Mouse (Mus musculus) stomach, postnatal 0 days (tissue): Measurements from ENCODE around the gene Scand1. TPM values are rescaled to one million over a fixed set of nuclear protein-coding genes. Genes with fewer than 3 reads are reported as not detected.

ENCODE experiments used
- ATAC-seq: fragments of 200-750 bp; cut with Nextera tagmentation; 2 replicates; pipeline ENCODE4 v1.8.0; 2017; ENCODE audit not compliant: low FRiP score, low TSS enrichment
- DNase-seq: peaks from one replicate; pipeline ENCODE4 v3.0.0-alpha.2; 2016; ENCODE audit warnings: low spot score
- H3K27ac ChIP-seq: fragments of 300-500 bp; sonication (generic); replicated peaks from 2 replicates; pipeline ENCODE4 v1.5.1; 2014; ENCODE audit warnings: mild to moderate bottlenecking, control low read depth
- H3K27me3 ChIP-seq: fragments of 300-500 bp; sonication (generic); 2 replicates; pipeline ENCODE4 v1.6.1; 2014; ENCODE audit warnings: low read length; ENCODE audit not compliant: control insufficient read depth, insufficient read depth
- H3K36me3 ChIP-seq: fragments of 300-500 bp; sonication (generic); 2 replicates; pipeline ENCODE4 v1.6.1; 2014; ENCODE audit warnings: low read length, mixed read lengths; ENCODE audit not compliant: control insufficient read depth, insufficient read depth
- H3K4me1 ChIP-seq: fragments of 300-500 bp; sonication (generic); replicated peaks from 2 replicates; pipeline ENCODE4 v1.6.1; 2014; ENCODE audit warnings: antibody characterized with exemption; ENCODE audit not compliant: control insufficient read depth, insufficient read depth
- H3K4me2 ChIP-seq: fragments of 300-500 bp; sonication (generic); replicated peaks from 2 replicates; pipeline ENCODE4 v1.6.1; 2014; ENCODE audit warnings: low read depth, mild to moderate bottlenecking, control low read depth, moderate library complexity
- H3K4me3 ChIP-seq: fragments of 300-500 bp; sonication (generic); 2 replicates; pipeline ENCODE4 v1.5.1; 2014; ENCODE audit warnings: low read depth, low read length, control low read depth
- H3K9ac ChIP-seq: fragments of 300-500 bp; sonication (generic); 2 replicates; pipeline ENCODE4 v1.6.1; 2014; ENCODE audit warnings: mild to moderate bottlenecking, low read length, control low read depth, mixed read lengths
- H3K9me3 ChIP-seq: fragments of 300-500 bp; sonication (generic); 2 replicates; pipeline ENCODE4 v1.6.1; 2016; ENCODE audit warnings: low read length; ENCODE audit not compliant: control insufficient read depth
- CTCF ChIP-seq: IDR thresholded peaks from 2 replicates; pipeline ENCODE4 v1.5.1; 2016; ENCODE audit warnings: antibody characterized with exemption, low read depth, mild to moderate bottlenecking, moderate library complexity
- EP300 ChIP-seq: optimal IDR thresholded peaks from 2 replicates; pipeline ENCODE3; 2016; ENCODE audit warnings: antibody characterized with exemption
- WGBS: fragments of 180-500 bp; shearing (Covaris S2); extraction: QIAGEN DNeasy Blood & Tissue Kit; methylation state at CpG from one replicate; pipeline ENCODE4 v1.1.7; 2014; 5-methylcytosine and 5-hydroxymethylcytosine counted together
- polyA plus RNA-seq: library from polyadenylated mRNA; unstranded; fragments of >200 nt; fragmentation: Nextera tagmentation; extraction: Ambion mirVana; gene quantifications from 2 replicates; pipeline ENCODE4 v1.2.1, GENCODE M21; 2015

Gene Scand1
- polyA plus RNA-seq, 1 experiment from 2014 or later: 116 TPM

- Histone ChIP-seq H3K4me1 (no peaks in the 10 kb centered on the region), H3K9ac (no peak overlapping the region), H3K4me2 (no peak overlapping the region), H3K4me3 (no peak overlapping the region), H3K27ac (no peak overlapping the region), H3K9me3 (no peaks in the 10 kb centered on the region), H3K36me3 (peaks cover 6% of the 10 kb centered on the region; the same call in 1 of the 2 replicates), H3K27me3 (no peaks in the 10 kb centered on the region)
- ATAC-seq (no peak), DNase-seq (no peak)
- TF ChIP-seq EP300: no peak
- TF ChIP-seq CTCF: no peak
- 95% methylated on average over 4 of the region's 4 CpGs for WGBS
Observed at GRCm38 (mm10) chr2:156304351-156304750, 8.2 kb downstream of the Scand1 start.

GRCm38 (mm10) chr2:156302063-156302462, 10.4 kb downstream of the Scand1 start:
- Histone ChIP-seq H3K4me1 (no peaks in the 10 kb centered on the region), H3K27me3 (no peaks in the 10 kb centered on the region), H3K4me2 (no peak overlapping the region), H3K4me3 (no peak overlapping the region), H3K27ac (no peak overlapping the region), H3K36me3 (peaks cover 6% of the 10 kb centered on the region; the same call in 1 of the 2 replicates), H3K9ac (no peak overlapping the region), H3K9me3 (no peaks in the 10 kb centered on the region)
- DNase-seq: no peak
- no peak for TF ChIP-seq CTCF
- no peak for TF ChIP-seq EP300
- ATAC-seq: no peak
- WGBS: 91% methylated on average over 4 of the region's 4 CpGs

GRCm38 (mm10) chr2:156298458-156298857, 14.0 kb downstream of the Scand1 start:
- Histone ChIP-seq H3K4me2 (no peak overlapping the region), H3K27me3 (no peaks in the 10 kb centered on the region), H3K36me3 (peaks cover 3% of the 10 kb centered on the region; the same call in 1 of the 2 replicates), H3K4me1 (no peaks in the 10 kb centered on the region), H3K4me3 (no peak overlapping the region), H3K9me3 (no peaks in the 10 kb centered on the region), H3K27ac (no peak overlapping the region; the same call in 1 of the 2 replicates), H3K9ac (no peak overlapping the region)
- TF ChIP-seq EP300 (no peak), CTCF (no peak)
- DNase-seq (no peak), ATAC-seq (no peak)
- 79% methylated on average over 7 of the region's 7 CpGs for WGBS

- H3K27ac ChIP-seq: no peak overlapping the region
- no peaks in the 10 kb centered on the region for H3K27me3 ChIP-seq
- H3K9ac ChIP-seq: no peak overlapping the region
- 42% methylated on average over 3 of the region's 3 CpGs for WGBS
- ATAC-seq (no peak), DNase-seq (peak; percentile 29)
- no peak for TF ChIP-seq EP300
- TF ChIP-seq CTCF: peak; percentile 38
- H3K4me1 ChIP-seq: no peaks in the 10 kb centered on the region
- no peak overlapping the region for H3K4me3 ChIP-seq
- H3K36me3 ChIP-seq: peaks cover 5% of the 10 kb centered on the region; the same call in 1 of the 2 replicates
- H3K9me3 ChIP-seq: no peaks in the 10 kb centered on the region
- H3K4me2 ChIP-seq: no peak overlapping the region
Observed at GRCm38 (mm10) chr2:156297653-156298052, 14.9 kb downstream of the Scand1 start.

- Histone ChIP-seq H3K27me3 (no peaks in the 10 kb centered on the region), H3K36me3 (peaks cover 5% of the 10 kb centered on the region; the same call in 1 of the 2 replicates), H3K27ac (peak overlapping the region; percentile 67; the same call in 1 of the 2 replicates), H3K4me2 (no peak overlapping the region), H3K4me1 (no peaks in the 10 kb centered on the region), H3K9ac (no peak overlapping the region), H3K9me3 (no peaks in the 10 kb centered on the region), H3K4me3 (no peak overlapping the region)
- TF ChIP-seq EP300: no peak
- no peak for TF ChIP-seq CTCF
- peak; percentile 89 for ATAC-seq
- 70% methylated on average over 3 of the region's 3 CpGs for WGBS
- DNase-seq: peak; percentile 59
Observed at GRCm38 (mm10) chr2:156296190-156296589, 16.3 kb downstream of the Scand1 start.

- Histone ChIP-seq H3K9ac (no peak overlapping the region), H3K4me2 (no peak overlapping the region), H3K9me3 (no peaks in the 10 kb centered on the region), H3K4me3 (no peak overlapping the region), H3K27ac (peak overlapping the region; percentile 67), H3K27me3 (no peaks in the 10 kb centered on the region), H3K4me1 (no peaks in the 10 kb centered on the region), H3K36me3 (peaks cover 5% of the 10 kb centered on the region; the same call in 1 of the 2 replicates)
- peak; percentile 34 for ATAC-seq
- peak; percentile 26 for DNase-seq
- WGBS: 79% methylated on average over 2 of the region's 2 CpGs
- TF ChIP-seq EP300 (no peak), CTCF (no peak)
Observed at GRCm38 (mm10) chr2:156295601-156296063, 16.9 kb downstream of the Scand1 start.
